Mouse (Mus musculus) midbrain, embryonic 11.5 days (tissue): ENCODE measurements around the gene H2afb3. TPM values are rescaled to one million over a fixed set of nuclear protein-coding genes. Genes with fewer than 3 reads are reported as not detected.

Source experiments
- polyA plus RNA-seq: library from polyadenylated mRNA; unstranded; fragments of >200 nt; fragmentation: Nextera tagmentation; extraction: Ambion mirVana; gene quantifications from 2 replicates; pipeline ENCODE4 v1.2.1, GENCODE M21; 2014

Gene H2afb3
- polyA plus RNA-seq, 1 experiment from 2014 or later: not detected

Other genes with a start within 250 kb of the H2afb3 start
- gene Pcdh11x, start 22.8 kb downstream of the H2afb3 start, polyA plus RNA-seq: 3.6 and 3.7 TPM in 2 replicates